Mouse (Mus musculus) lung, postnatal 36 days (tissue): ENCODE results near the gene Dgkz.

ENCODE experiments used
- DNase-seq: peaks from one replicate; pipeline ENCODE4 v3.0.0; 2022; ENCODE audit warnings: mixed read lengths

Dgkz gene

DNA sequence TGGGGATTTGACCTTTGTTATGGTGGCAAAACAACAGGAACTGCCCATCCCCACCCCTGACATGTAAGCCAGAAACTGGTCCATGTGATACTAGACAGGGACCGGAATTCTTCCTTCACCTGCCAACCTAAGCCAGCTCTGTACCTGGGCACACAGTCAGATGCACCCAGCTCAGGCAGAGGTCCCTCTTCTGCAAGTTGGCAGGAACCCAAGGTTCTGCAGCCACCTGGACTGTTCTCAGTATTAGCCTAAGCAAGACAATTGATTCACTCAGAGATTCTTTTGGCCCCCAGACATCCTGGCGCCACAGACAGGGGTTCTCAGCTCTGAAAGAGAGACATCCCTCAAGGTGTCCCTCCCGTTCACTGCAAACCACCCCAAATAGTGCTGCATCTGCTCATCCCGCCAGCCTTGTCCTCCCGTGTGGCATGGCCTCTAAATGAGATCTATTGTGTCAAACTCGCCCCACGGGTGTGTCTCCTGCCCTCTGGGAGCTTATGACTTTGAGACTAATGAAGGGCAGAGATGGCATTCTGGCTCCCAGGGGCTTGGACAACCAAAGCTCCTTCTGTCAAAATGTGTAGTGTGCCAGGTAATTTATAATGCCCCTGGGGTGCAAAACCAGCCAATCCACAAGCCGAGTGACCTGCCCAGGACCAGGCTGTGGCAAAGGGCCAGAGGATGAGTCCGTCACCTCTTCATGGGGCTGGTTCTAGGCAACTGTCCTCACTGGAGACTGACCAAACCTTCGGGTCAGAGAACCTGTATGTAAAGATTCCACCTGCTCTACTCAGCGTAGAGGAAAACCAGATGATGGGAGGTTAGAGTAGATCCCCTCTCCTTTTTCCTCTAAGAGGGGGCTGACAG lies 15.9 kb downstream of the Dgkz start:
- no peak for DNase-seq

DNA sequence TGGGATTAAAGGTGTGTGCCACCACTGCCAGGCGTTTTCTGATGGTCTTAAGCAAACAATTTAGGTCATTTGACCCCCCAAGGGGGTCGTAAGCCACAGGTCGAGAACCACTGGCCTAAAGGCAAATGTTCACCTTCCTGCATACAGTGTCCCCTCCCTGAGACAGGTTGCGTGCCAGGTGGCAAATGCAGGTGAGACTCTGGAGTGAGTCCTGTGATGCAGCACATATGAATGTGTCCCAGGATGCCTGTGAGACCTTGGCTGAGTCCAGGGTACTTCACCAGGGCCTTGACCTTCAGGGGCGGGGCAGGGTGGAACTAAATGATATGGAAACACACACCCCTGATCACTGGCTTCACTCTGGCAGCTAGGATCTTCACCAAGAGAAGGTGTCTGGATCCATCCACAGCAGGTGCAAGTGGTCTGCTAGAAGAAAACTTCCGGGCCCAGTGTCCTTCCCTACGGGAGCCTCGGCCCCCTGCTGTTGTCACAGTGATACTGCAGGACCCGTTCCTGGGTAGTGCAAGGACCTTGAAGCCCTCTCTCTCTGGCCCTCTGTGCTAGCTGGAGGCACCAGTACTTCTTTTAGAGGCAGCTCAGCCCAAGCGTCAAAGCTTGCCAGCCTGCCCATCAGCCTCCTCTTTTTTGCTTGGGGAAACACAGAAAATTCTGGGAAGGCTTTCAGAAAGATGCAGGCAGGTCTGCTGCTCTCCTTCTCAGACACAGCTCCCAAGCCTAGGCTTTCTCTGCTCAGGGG lies 16.8 kb downstream of the Dgkz start:
- peak; percentile 70 for DNase-seq

DNA sequence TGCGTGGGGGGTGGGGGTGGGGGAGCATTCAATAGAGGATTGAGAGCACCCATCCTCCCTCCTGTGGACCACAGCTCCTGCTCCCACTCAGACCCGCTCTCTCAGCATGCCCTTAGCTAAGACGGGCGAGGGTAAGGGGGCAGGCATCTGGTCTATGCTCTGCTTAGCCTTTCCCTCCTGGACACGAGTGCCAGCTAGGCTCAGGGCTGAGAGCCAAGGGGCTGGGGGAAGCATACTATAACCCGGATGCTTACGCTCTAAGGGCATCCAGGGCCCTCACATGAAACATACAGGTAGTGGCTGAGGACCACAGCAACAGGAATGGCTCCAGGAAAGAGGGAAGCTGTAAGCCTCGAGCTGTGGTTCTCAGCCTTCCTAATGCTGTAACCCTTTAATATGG lies 17.6 kb downstream of the Dgkz start:
- DNase-seq: no peak

DNA sequence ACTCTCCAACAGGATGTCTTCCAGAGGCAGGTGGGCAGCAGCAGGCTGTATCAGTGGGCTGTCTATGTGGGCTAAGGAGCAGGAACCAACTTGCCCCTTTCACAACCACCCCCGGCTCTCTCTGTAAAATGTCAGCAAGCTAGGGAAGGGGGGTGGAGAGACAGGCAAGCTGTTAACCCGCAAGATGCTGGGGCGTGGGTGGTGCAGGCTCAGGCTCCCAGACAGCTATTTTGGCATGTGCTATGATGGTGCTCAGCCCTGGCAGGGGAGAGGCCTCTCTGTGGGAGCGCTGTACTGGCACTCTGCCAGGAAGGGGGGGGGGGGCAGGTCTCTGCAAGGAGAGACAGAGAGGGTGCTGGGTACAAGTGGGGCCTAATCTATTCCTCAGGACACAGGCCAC lies 18.6 kb downstream of the Dgkz start:
- peak; percentile 44 for DNase-seq

- no peak for DNase-seq
Measured at GRCm38 (mm10) chr2:91955875-91956274, 19.8 kb downstream of the Dgkz start.

- peak; percentile 60 for DNase-seq
Measured at GRCm38 (mm10) chr2:91955121-91955591, 20.5 kb downstream of the Dgkz start.

DNA sequence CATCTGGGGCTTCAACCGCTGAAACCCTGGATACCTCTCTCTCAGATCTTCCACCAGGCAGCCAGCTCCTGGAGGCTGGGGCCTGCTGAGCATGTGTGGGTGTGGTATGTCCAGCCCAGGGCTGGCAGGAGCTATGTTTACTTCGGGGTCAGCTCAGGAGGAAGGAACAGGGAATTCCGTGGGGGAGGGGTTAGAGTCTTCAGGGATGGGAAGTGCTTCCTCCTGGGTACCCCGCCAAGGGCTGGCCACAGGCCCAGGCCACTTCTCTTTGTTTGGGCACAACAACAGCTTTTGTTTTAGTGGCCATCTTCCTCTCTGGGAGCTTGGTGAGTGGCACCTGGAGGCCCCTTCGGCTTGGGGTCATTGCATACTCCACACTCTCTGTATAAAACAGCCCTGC lies 21.8 kb downstream of the Dgkz start:
- DNase-seq: peak; percentile 96

GRCm38 (mm10) chr2:91950275-91951085 lies 25.2 kb downstream of the Dgkz start:
- peak; percentile 68 for DNase-seq

- DNase-seq: peak; percentile 43
Measured at GRCm38 (mm10) chr2:91949411-91950274, 26.0 kb downstream of the Dgkz start.

GRCm38 (mm10) chr2:91948792-91949241 lies 26.8 kb downstream of the Dgkz start:
- no peak for DNase-seq

DNA sequence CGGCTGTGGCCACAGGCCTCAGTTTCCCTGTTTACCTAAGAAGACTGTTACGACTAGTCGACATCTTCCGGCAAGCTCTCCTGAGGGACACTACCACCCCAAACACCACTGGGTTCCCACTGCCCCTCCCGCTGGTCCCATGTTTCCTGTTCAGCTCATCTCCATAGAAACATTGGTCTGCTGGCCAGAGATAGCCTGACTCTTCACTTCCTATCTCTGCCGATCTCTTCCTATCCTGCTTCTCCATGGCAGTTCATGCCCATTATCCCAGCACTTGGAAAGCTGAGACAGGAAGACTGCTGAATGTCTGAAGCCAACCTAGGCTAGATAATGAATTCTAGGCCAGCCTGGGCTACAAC lies 27.5 kb downstream of the Dgkz start:
- DNase-seq: peak; percentile 80

DNA sequence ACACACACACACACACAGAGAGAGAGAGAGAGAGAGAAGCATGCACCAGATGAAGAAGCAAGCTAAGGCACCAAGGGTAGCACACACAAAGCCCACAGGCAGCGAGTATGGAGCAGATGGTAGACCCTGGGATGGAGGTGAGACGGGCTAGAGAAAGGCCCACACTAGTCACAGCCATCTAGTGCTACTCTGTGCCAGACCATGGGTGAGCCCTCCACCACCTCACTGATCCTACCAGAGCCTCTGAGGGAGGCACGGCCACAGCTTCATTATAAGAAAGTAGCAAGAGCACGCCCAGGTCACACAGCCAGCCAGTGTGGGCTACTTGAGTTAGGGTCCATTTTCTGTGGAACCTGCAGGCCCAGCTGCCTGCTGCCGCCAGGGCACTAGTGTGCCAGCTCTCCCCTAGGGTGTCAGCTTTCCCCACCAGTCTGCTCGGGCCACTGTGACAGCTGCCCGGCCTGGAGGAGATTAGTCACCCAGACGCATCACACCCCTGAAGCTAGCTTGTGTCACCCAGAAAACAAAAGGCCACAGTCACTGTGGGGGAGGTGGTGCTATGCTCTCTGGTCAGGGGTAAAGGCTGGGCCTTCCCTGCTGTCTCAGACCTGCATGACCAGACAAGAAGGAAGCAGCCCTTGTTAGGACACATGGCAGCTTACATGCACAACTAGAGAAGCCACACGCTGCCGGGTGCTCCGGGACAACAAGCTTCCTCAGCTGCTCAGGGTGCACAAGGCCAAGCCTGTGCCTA lies 28.1 kb downstream of the Dgkz start:
- DNase-seq: peak; percentile 71

GRCm38 (mm10) chr2:91946836-91947235 lies 28.8 kb downstream of the Dgkz start:
- DNase-seq: peak; percentile 58

GRCm38 (mm10) chr2:91945483-91945882 lies 30.2 kb downstream of the Dgkz start, which contains the start of gene Gm9821:
Gm9821 (plus strand) TSS chr2:91945703.
- DNase-seq: no peak

DNA sequence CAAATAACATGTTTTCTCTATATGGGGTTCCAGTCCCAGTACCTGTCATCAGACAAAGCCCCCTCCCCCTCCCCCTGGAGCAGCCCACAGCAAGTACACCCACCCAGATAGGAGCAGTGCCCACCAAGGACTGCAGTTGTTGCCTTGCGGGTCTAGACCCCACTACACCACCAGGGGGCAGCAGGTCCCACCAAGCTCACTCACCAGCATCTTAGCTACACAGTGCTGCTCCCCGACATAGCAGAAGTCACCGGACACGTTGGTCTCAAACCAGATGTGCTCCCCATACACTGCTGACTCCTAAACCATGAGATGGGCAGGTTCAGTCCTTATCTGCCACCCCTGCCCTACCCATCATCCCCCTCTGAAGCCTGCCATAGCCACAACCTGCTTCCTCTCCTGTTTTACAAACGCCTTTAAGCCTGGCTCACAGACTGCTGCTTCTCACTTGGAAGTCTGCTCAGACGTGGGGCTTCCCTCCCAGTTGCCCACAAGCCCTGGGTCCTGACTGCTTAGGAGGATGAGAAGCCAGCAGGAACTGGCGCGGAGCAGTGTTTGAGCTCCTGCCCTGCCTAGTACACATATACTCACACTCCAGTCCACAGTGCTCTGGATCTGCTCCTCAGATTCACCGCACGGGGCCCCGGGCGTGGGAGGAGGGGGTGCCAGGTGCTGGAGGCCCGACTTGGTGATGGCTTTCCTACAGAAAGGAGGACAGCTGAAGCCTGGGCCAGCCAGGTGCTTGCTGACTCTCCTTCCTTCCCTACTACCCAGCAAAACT lies 31.3 kb downstream of the Dgkz start:
- DNase-seq: peak; percentile 84

DNA sequence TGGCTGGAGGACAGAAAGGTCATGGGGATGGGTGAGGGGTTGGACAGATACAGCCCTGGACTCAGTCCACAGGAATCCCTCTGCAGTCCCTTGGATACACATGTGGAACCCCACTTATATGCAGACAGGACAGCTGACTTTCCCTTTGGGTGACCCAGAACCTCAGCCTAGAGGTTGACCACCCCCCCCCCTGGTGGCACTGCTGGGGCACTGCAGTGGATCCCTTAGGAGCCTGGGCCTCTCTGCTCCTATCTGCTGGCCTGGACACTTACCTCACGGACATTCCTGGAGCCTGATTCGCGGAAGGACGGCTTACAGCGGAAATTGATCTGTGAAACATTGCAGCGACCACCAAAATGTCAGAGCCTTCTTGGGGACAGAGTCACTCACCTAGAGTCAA lies 33.3 kb downstream of the Dgkz start:
- no peak for DNase-seq

- DNase-seq: no peak
Measured at GRCm38 (mm10) chr2:91939303-91939935, 36.2 kb downstream of the Dgkz start.

DNA sequence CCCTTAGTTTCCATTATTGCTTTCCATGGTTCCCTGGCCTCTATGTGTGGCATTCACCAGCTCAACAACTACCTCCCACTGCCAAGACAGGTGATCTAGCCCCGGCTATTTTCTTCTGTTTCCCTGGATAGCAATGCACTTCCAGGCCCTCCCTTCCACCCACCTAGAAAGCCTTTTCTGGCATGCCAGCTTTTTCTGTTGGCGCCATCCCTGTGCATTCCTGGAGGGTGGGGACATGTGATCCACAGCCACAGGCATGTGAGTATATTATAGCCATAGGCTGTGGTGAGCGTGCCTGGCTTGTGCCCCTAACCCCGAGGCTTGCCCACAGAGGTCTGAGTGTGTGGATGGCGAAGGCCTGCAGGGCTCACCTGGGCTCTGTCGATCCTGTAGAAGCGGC lies 39.5 kb downstream of the Dgkz start:
- DNase-seq: no peak

DNA sequence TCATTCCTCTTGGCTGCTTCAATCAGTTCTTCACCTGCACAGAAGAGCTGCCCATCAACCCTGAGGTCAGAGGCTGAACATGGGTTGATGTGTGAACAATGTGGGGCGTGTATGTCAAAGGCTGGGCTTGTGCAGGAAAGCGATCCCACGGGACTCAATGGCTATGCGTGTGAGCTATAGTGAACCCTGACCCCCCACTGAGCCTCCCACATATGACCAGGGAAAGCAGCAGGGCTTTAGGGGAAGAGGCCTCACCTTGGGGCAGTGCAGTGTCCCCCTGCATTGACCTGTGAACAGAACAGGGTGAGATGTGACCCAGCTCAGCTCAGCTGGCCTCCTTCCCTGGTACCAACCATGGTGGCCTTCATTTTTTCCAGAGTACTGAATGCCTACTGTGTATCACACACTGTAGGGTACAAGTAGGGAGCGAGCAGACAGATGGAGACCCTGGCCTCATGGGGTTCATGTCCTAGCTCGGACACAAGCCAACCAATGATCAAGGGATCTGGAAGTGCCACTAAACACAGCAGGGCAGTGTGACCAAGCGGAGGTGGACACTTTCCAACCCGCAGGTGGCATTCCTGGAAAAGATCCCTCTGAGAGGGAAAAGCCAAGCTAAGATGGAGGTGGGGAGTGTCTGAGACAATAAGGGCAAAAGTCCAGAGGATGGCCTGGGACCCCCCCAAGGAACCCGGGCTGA lies 40.7 kb downstream of the Dgkz start:
- DNase-seq: no peak
